Mouse (Mus musculus) left cerebral cortex, postnatal 14 days (tissue): ENCODE measurements around the gene Mast3. TPM values are rescaled to one million over a fixed set of nuclear protein-coding genes. Genes with fewer than 3 reads are reported as not detected.

ENCODE experiments used
- DNase-seq, 2 experiments: peaks; one replicate each; pipeline ENCODE4 v3.0.0; 2021 to 2022; ENCODE audit warnings: low spot score in 2 of 2, mixed read lengths in 1 of 2
- intact Hi-C: fragments of 180-260 bp; cut with DNase I; formaldehyde crosslinking; loops from one replicate; pipeline ENCODE4 v1.15.1; 2025
- long read RNA-seq, 2 experiments: library from polyadenylated mRNA; stranded (forward); transcript quantifications; one replicate each; pipeline ENCODE4 v2.0.0; 2021
- total RNA-seq, 2 experiments: library from RNA; stranded (reverse); gene quantifications; 2 replicates each; pipeline ENCODE4 v1.2.3; 2021

The Mast3 gene
- 100 to 1,000 TPM; 176 to 185 TPM for total RNA-seq
- long read RNA-seq, experiment 1, full-length matches to known transcripts: 13 of 114 reads
- long read RNA-seq, experiment 1, partial matches to known transcripts: 44 of 114 reads
- long read RNA-seq, experiment 1, other reads (novel, unspliced or antisense): 57 of 114 reads
- long read RNA-seq, experiment 2, full-length matches to known transcripts: 8 of 103 reads
- long read RNA-seq, experiment 2, partial matches to known transcripts: 46 of 103 reads
- long read RNA-seq, experiment 2, other reads (novel, unspliced or antisense): 49 of 103 reads

- intact Hi-C loops: no loop called here
- peak; percentile 70 to 82 for DNase-seq
Measured at GRCm38 (mm10) chr8:70804481-70805206, at the start of gene Mast3. Gene Mast3, minus strand, starts transcription at chr8:70805054.

GRCm38 (mm10) chr8:70853863-70854262 is 49.0 kb upstream of the Mast3 start:
- intact Hi-C loops: no loop called here
- no peak for DNase-seq

- no peak for DNase-seq
- intact Hi-C loops: no loop called here
Measured at GRCm38 (mm10) chr8:70852595-70853231, 47.9 kb upstream of the Mast3 start.

GRCm38 (mm10) chr8:70851837-70852236 is 47.0 kb upstream of the Mast3 start:
- no peak for DNase-seq
- intact Hi-C loops: no loop called here

GRCm38 (mm10) chr8:70850947-70851346 is 46.1 kb upstream of the Mast3 start:
- no peak for DNase-seq
- intact Hi-C loops: no loop called here

- DNase-seq: no peak
- intact Hi-C loops: no loop called here
Measured at GRCm38 (mm10) chr8:70850132-70850845, 45.4 kb upstream of the Mast3 start.

GRCm38 (mm10) chr8:70849333-70849990 is 44.6 kb upstream of the Mast3 start:
- no peak for DNase-seq
- intact Hi-C loops: no loop called here

GRCm38 (mm10) chr8:70846371-70847154 is 41.7 kb upstream of the Mast3 start:
- intact Hi-C loops: no loop called here
- DNase-seq: no peak

- intact Hi-C loops: no loop called here
- DNase-seq: no peak
Measured at GRCm38 (mm10) chr8:70845108-70845507, 40.3 kb upstream of the Mast3 start.

- intact Hi-C loops: loop anchor here (1.0 to 5.0 kb wide), 2 partner anchors 25 to 77 kb away; no protein-coding TSS in a partner anchor
- peak; percentile 89 to 90 for DNase-seq
Measured at GRCm38 (mm10) chr8:70844523-70844922, 39.7 kb upstream of the Mast3 start.

GRCm38 (mm10) chr8:70843941-70844340 is 39.1 kb upstream of the Mast3 start:
- DNase-seq: no peak
- intact Hi-C loops: loop anchor here (1.0 to 5.0 kb wide), 2 partner anchors 25 to 77 kb away; no protein-coding TSS in a partner anchor

- intact Hi-C loops: loop anchor here (5.0 kb wide), 1 partner anchor 76 kb away; no protein-coding TSS in a partner anchor
- DNase-seq: no peak
Measured at GRCm38 (mm10) chr8:70843214-70843773, 38.4 kb upstream of the Mast3 start.

GRCm38 (mm10) chr8:70842484-70842883 is 37.6 kb upstream of the Mast3 start:
- no peak for DNase-seq
- intact Hi-C loops: loop anchor here (5.0 kb wide), 1 partner anchor 75 kb away; no protein-coding TSS in a partner anchor

- DNase-seq: peak; percentile 91 to 94
- intact Hi-C loops: loop anchor here (2.0 to 5.0 kb wide), 2 partner anchors 74 to 123 kb away; partner anchors contain the start of gene Gm3336
Measured at GRCm38 (mm10) chr8:70841147-70842072, 36.6 kb upstream of the Mast3 start.

GRCm38 (mm10) chr8:70840590-70840989 is 35.7 kb upstream of the Mast3 start:
- intact Hi-C loops: loop anchor here (2.0 to 5.0 kb wide), 2 partner anchors 73 to 122 kb away; partner anchors contain the start of gene Gm3336
- no peak for DNase-seq
